Mouse (Mus musculus) thymus, adult 2 months (tissue): ENCODE data around the gene B4galt2.

Experiments used
- CTCF ChIP-seq: fragments of 200-500 bp; IDR thresholded peaks from 2 replicates; pipeline ENCODE4 v1.5.1; 2012; ENCODE audit warnings: mild to moderate bottlenecking, control low read depth, low read length, moderate library complexity, borderline replicate concordance; ENCODE audit not compliant: control insufficient read depth, poor library complexity, insufficient read depth; ENCODE audit errors: extremely low read depth
- POLR2A ChIP-seq: fragments of 200-500 bp; IDR thresholded peaks from 2 replicates; pipeline ENCODE4 v1.6.1; 2012; ENCODE audit warnings: mild to moderate bottlenecking, low read length, control low read depth, moderate library complexity; ENCODE audit not compliant: control insufficient read depth, poor library complexity, insufficient read depth; ENCODE audit errors: extremely low read depth

- no peak for TF ChIP-seq CTCF
- TF ChIP-seq POLR2A, result no peak
These were observed 33.1 kb upstream of the B4galt2 start for GRCm38 (mm10) chr4:117916386-117916785.
